Mouse (Mus musculus): Measurements from ENCODE around the gene Ddx60.

DNA sequence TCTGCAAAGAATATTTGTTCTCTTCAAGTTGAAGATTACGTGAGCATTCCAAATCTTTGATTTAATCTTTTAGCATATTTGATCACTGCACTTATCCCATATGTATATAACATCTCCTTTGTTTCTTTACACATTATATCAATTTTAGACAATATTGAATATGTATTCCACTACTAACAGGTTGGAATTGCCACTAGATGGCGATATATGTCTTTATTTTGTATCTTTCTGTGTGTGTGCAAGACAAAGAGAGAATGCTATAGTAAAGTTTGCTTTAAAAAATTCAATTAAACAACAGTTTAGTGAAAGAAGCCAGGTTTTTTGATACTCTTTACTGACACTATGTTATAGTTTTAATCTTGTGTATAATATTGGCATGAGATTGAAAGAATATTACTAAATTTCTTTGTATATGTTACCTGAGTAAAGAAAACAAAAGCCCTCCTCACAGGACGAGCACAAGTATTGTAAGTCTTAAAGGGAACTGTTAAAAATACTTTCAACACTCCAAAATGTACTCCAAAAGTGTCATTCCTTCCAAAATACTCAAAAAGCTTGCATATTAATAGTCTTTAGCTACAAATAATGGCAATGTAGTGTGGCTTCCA lies 152.4 kb downstream of the Ddx60 start:
- TF ChIP-seq POLR2A (IDR thresholded peaks at IDR 0.05; ENCODE audit: borderline replicate concordance, extremely low read depth, low read depth, low read length) (no peak), CTCF (IDR thresholded peaks at IDR 0.05; ENCODE audit: insufficient read depth, low read length) (peak; percentile 19; the same call in 1 of the 2 replicates)
